Mouse (Mus musculus) erythroblast, embryonic 14.5 days (primary cell): ENCODE data around the gene Hdac7.

ENCODE experiments used
- GATA1 ChIP-seq: IDR thresholded peaks from 2 replicates; pipeline ENCODE4 v1.6.1; 2012; ENCODE audit warnings: low read length, inconsistent platforms, mixed read lengths
- TAL1 ChIP-seq: IDR thresholded peaks from 3 replicates; pipeline ENCODE4 v1.6.1; 2012; ENCODE audit warnings: low read length, inconsistent platforms, mixed read lengths

DNA sequence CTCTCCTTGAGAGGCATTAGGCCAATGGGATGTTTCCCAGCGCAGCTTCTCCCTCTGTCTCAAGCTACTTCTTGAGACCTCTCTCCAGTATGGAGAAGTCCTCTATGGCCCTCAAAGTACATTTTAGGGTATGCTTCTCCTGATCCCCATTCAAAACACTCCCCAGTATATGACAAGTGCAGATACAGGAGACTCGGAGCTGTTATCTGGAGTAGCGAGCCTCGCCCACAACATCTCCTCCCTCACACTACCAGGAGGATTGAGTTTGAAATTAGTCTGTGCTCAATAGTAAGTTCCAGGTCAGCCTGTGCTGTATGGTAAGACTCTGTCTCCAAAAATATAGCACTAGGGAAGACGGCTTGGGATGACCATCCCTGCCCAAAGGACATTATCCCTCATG, 6.7 kb upstream of the Hdac7 start:
- no peak for TF ChIP-seq GATA1
- no peak for TF ChIP-seq TAL1
